Mouse (Mus musculus): ENCODE measurements around the gene Sema4g.
A peak's percentile ranks its signal among the peaks of the same experiment; 100 is the strongest.

The Sema4g gene

GRCm38 (mm10) chr19:44988831-44989566 is at the start of gene Sema4g:
Gene Sema4g, plus strand, starts transcription at chr19:44989101.
- DNase-seq (ENCODE audit: low read depth in 2 of 2, low spot score in 2 of 2) = peak in 1 of 2 experiments; percentile 39

- DNase-seq (ENCODE audit: low read depth in 2 of 2, low spot score in 2 of 2) = no peak
These were observed 29.3 kb upstream of the Sema4g start for GRCm38 (mm10) chr19:44959633-44960032.

- no peak for DNase-seq (ENCODE audit: low read depth in 2 of 2, low spot score in 2 of 2)
These were observed 22.9 kb upstream of the Sema4g start for GRCm38 (mm10) chr19:44965978-44966377.

- DNase-seq (ENCODE audit: low read depth in 2 of 2, low spot score in 2 of 2) = no peak
These were observed 20.6 kb upstream of the Sema4g start for GRCm38 (mm10) chr19:44968329-44968728.

GRCm38 (mm10) chr19:44976636-44977035 is 12.3 kb upstream of the Sema4g start:
- DNase-seq (ENCODE audit: low read depth in 2 of 2, low spot score in 2 of 2) = no peak

GRCm38 (mm10) chr19:44977148-44977547 is 11.8 kb upstream of the Sema4g start:
- DNase-seq (ENCODE audit: low read depth in 2 of 2, low spot score in 2 of 2) = no peak

GRCm38 (mm10) chr19:44980787-44981186 is 8.1 kb upstream of the Sema4g start:
- no peak for DNase-seq (ENCODE audit: low read depth in 2 of 2, low spot score in 2 of 2)

GRCm38 (mm10) chr19:44982477-44983115 is 6.3 kb upstream of the Sema4g start:
- DNase-seq (ENCODE audit: low read depth in 2 of 2, low spot score in 2 of 2) = no peak

- DNase-seq (ENCODE audit: low read depth in 2 of 2, low spot score in 2 of 2) = no peak
These were observed 5.5 kb upstream of the Sema4g start for GRCm38 (mm10) chr19:44983366-44983765.

GRCm38 (mm10) chr19:44984420-44984819 is 4.5 kb upstream of the Sema4g start:
- DNase-seq (ENCODE audit: low read depth in 2 of 2, low spot score in 2 of 2) = no peak

- DNase-seq (ENCODE audit: low read depth in 2 of 2, low spot score in 2 of 2) = no peak
These were observed 3.5 kb upstream of the Sema4g start for GRCm38 (mm10) chr19:44985159-44985988.

- DNase-seq (ENCODE audit: low read depth in 2 of 2, low spot score in 2 of 2) = no peak
These were observed 1.9 kb upstream of the Sema4g start for GRCm38 (mm10) chr19:44987004-44987403.

- no peak for DNase-seq (ENCODE audit: low read depth in 2 of 2, low spot score in 2 of 2)
These were observed 1.1 kb upstream of the Sema4g start for GRCm38 (mm10) chr19:44987851-44988250.

GRCm38 (mm10) chr19:44988321-44988720 is 580 bp upstream of the Sema4g start:
- no peak for DNase-seq (ENCODE audit: low read depth in 2 of 2, low spot score in 2 of 2)

- DNase-seq (ENCODE audit: low read depth in 2 of 2, low spot score in 2 of 2) = no peak
These were observed 930 bp downstream of the Sema4g start for GRCm38 (mm10) chr19:44989567-44990495.

GRCm38 (mm10) chr19:44991031-44991430 is 2.1 kb downstream of the Sema4g start:
- DNase-seq (ENCODE audit: low read depth in 2 of 2, low spot score in 2 of 2) = no peak

- DNase-seq (ENCODE audit: low read depth in 2 of 2, low spot score in 2 of 2) = no peak
These were observed 3.3 kb downstream of the Sema4g start for GRCm38 (mm10) chr19:44992246-44992645.

- no peak for DNase-seq (ENCODE audit: low read depth in 2 of 2, low spot score in 2 of 2)
These were observed 3.8 kb downstream of the Sema4g start for GRCm38 (mm10) chr19:44992712-44993111.

- no peak for DNase-seq (ENCODE audit: low read depth in 2 of 2, low spot score in 2 of 2)
These were observed 8.9 kb downstream of the Sema4g start for GRCm38 (mm10) chr19:44997786-44998185.

- no peak for DNase-seq (ENCODE audit: low read depth in 2 of 2, low spot score in 2 of 2)
These were observed 10.7 kb downstream of the Sema4g start for GRCm38 (mm10) chr19:44999647-45000046.

- DNase-seq (ENCODE audit: low read depth in 2 of 2, low spot score in 2 of 2) = no peak
These were observed 13.4 kb downstream of the Sema4g start for GRCm38 (mm10) chr19:45002301-45002700.

Data from CD8-positive naive resting alpha-beta T cell, adult 2 months (primary cell).